Mouse (Mus musculus) monocyte, adult 5-6 weeks (primary cell): ENCODE measurements around the gene Pitpnb. TPM values are rescaled to one million over a fixed set of nuclear protein-coding genes. Genes with fewer than 3 reads are reported as not detected.

Experiments used
- ATAC-seq: fragments of 153-309, 156-312 bp; replicated peaks from 2 replicates; pipeline ENCODE4 v1.8.0; 2017; ENCODE audit warnings: mild to moderate bottlenecking; ENCODE audit not compliant: low TSS enrichment, insufficient number of reproducible peaks, severe bottlenecking, poor library complexity, low FRiP score
- total RNA-seq: library from RNA; stranded (forward); fragments of 200-1000, 200-491, 200-594 nt; gene quantifications from 3 replicates; pipeline ENCODE4 v1.2.3, GENCODE M21; 2017

The Pitpnb gene
- total RNA-seq, 1 experiment from 2014 or later = 18.9 TPM

- no peak for ATAC-seq
Measured at GRCm38 (mm10) chr5:111335939-111336691, 5.6 kb downstream of the Pitpnb start.

- no peak for ATAC-seq
Measured at GRCm38 (mm10) chr5:111341609-111342008, 11.0 kb downstream of the Pitpnb start.

GRCm38 (mm10) chr5:111344721-111345400 is 14.3 kb downstream of the Pitpnb start:
- no peak for ATAC-seq

- no peak for ATAC-seq
Measured at GRCm38 (mm10) chr5:111356811-111357617, 26.5 kb downstream of the Pitpnb start.

GRCm38 (mm10) chr5:111360546-111360945 is 30.0 kb downstream of the Pitpnb start:
- ATAC-seq = no peak

GRCm38 (mm10) chr5:111361058-111361457 is 30.5 kb downstream of the Pitpnb start:
- ATAC-seq = no peak

GRCm38 (mm10) chr5:111361846-111362245 is 31.3 kb downstream of the Pitpnb start:
- ATAC-seq = no peak

- no peak for ATAC-seq
Measured at GRCm38 (mm10) chr5:111363446-111364062, 33.0 kb downstream of the Pitpnb start.

GRCm38 (mm10) chr5:111364533-111364932 is 34.0 kb downstream of the Pitpnb start:
- ATAC-seq = no peak

GRCm38 (mm10) chr5:111366140-111366539 is 35.6 kb downstream of the Pitpnb start:
- ATAC-seq = no peak

GRCm38 (mm10) chr5:111367937-111368517 is 37.5 kb downstream of the Pitpnb start:
- ATAC-seq = no peak

GRCm38 (mm10) chr5:111368576-111368975 is 38.0 kb downstream of the Pitpnb start:
- no peak for ATAC-seq

- ATAC-seq = no peak
Measured at GRCm38 (mm10) chr5:111375616-111376015, 45.1 kb downstream of the Pitpnb start.

GRCm38 (mm10) chr5:111376276-111377020 is 45.9 kb downstream of the Pitpnb start:
- ATAC-seq = no peak

GRCm38 (mm10) chr5:111378126-111378993 is 47.8 kb downstream of the Pitpnb start:
- no peak for ATAC-seq

- ATAC-seq = no peak
Measured at GRCm38 (mm10) chr5:111383335-111383734, 52.8 kb downstream of the Pitpnb start.

GRCm38 (mm10) chr5:111390911-111391310 is 60.3 kb downstream of the Pitpnb start:
- ATAC-seq = no peak
